Mouse (Mus musculus): ENCODE data around the gene D630045J12Rik. TPM values are rescaled to one million over a fixed set of nuclear protein-coding genes. Genes with fewer than 3 reads are reported as not detected.
A peak's percentile ranks its signal among the peaks of the same experiment; 100 is the strongest.

Gene D630045J12Rik
- polyA plus RNA-seq, 1 experiment from 2014 or later = 21.0 TPM

GRCm38 (mm10) chr6:38238382-38238781, 15.4 kb downstream of the D630045J12Rik start:
- H3K9ac ChIP-seq = no peak overlapping the region
- peaks cover 30% of the 10 kb centered on the region for H3K4me1 ChIP-seq
- H3K4me2 ChIP-seq = no peak overlapping the region
- no peaks in the 10 kb centered on the region for H3K27me3 ChIP-seq (replicated peaks)
- WGBS = 63% methylated on average over 4 of the region's 4 CpGs
- no peak for ATAC-seq (replicated peaks)
- no peaks in the 10 kb centered on the region for H3K9me3 ChIP-seq
- no peak overlapping the region for H3K4me3 ChIP-seq
- no peaks in the 10 kb centered on the region for H3K36me3 ChIP-seq (replicated peaks)
- no peak overlapping the region for H3K27ac ChIP-seq

GRCm38 (mm10) chr6:38235991-38236658, 17.7 kb downstream of the D630045J12Rik start:
- no peaks in the 10 kb centered on the region for H3K27me3 ChIP-seq (replicated peaks)
- no peak overlapping the region for H3K4me2 ChIP-seq
- no peak overlapping the region for H3K27ac ChIP-seq
- no peak overlapping the region for H3K9ac ChIP-seq
- no peaks in the 10 kb centered on the region for H3K9me3 ChIP-seq
- no peaks in the 10 kb centered on the region for H3K36me3 ChIP-seq (replicated peaks)
- no peak overlapping the region for H3K4me3 ChIP-seq
- ATAC-seq (replicated peaks) = no peak
- H3K4me1 ChIP-seq = peaks cover 24% of the 10 kb centered on the region
- WGBS = 80% methylated on average over 7 of the region's 7 CpGs

DNA sequence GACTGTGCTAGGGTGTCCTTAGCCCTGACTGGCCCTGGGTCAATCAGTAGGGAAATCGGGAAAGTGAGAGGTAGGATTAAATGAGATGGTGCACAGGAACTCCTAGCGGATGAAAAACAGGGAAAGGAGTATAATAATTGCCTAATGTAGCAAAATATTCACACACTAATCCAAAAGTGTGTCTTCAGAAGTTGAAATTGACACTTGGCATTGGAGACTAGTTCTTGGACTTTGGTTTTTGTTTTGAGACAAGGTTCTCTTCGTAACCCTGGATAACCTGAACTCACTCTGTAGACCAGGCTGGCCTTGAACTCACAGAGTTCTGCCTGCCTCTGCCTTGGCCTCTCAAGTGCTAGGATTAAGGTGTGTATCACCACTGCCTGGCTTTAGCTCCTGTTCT, 20.0 kb downstream of the D630045J12Rik start:
- ATAC-seq (replicated peaks) = no peak
- Histone ChIP-seq H3K27me3 (replicated peaks) (no peaks in the 10 kb centered on the region), H3K4me1 (peaks cover 16% of the 10 kb centered on the region), H3K9ac (no peak overlapping the region), H3K27ac (no peak overlapping the region), H3K9me3 (no peaks in the 10 kb centered on the region), H3K4me2 (no peak overlapping the region), H3K4me3 (no peak overlapping the region), H3K36me3 (replicated peaks) (no peaks in the 10 kb centered on the region)
- WGBS = 95% methylated on average over 3 of the region's 3 CpGs

DNA sequence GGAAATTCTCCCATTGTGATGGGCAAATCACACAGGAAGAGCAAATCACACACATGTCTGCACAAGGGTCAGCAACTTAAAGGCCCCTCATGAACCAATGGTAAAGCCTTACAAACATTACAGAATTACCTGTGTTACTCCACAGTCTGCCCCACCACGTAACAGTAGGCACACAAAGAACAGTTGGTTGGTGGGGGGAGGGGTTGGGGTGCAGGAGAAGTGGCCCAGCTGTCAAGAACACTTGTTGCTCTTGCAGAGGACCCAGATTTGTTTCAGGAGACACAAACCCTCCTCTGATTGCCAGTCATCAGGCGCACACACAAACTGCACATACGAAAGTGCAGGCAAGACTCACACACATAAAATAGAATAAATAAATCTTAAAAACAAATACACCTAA, 20.9 kb downstream of the D630045J12Rik start:
- H3K27me3 ChIP-seq (replicated peaks) = no peaks in the 10 kb centered on the region
- H3K4me1 ChIP-seq = peaks cover 16% of the 10 kb centered on the region
- no peak overlapping the region for H3K27ac ChIP-seq
- H3K9ac ChIP-seq = no peak overlapping the region
- H3K36me3 ChIP-seq (replicated peaks) = no peaks in the 10 kb centered on the region
- 77% methylated on average over 3 of the region's 3 CpGs for WGBS
- H3K4me2 ChIP-seq = no peak overlapping the region
- H3K4me3 ChIP-seq = no peak overlapping the region
- H3K9me3 ChIP-seq = no peaks in the 10 kb centered on the region
- no peak for ATAC-seq (replicated peaks)

- no peak overlapping the region for H3K9ac ChIP-seq
- peak; percentile 40 for ATAC-seq (replicated peaks)
- H3K27ac ChIP-seq = 0 out of 2 replicates have a peak overlapping the region, but pooled peaks have one; percentile 4
- no peaks in the 10 kb centered on the region for H3K27me3 ChIP-seq (replicated peaks)
- no peaks in the 10 kb centered on the region for H3K36me3 ChIP-seq (replicated peaks)
- 64% methylated on average over 4 of the region's 4 CpGs for WGBS
- H3K4me3 ChIP-seq = no peak overlapping the region
- H3K4me2 ChIP-seq = no peak overlapping the region
- H3K9me3 ChIP-seq = no peaks in the 10 kb centered on the region
- peaks cover 16% of the 10 kb centered on the region for H3K4me1 ChIP-seq
Measured at GRCm38 (mm10) chr6:38231994-38232393, 21.8 kb downstream of the D630045J12Rik start.

DNA sequence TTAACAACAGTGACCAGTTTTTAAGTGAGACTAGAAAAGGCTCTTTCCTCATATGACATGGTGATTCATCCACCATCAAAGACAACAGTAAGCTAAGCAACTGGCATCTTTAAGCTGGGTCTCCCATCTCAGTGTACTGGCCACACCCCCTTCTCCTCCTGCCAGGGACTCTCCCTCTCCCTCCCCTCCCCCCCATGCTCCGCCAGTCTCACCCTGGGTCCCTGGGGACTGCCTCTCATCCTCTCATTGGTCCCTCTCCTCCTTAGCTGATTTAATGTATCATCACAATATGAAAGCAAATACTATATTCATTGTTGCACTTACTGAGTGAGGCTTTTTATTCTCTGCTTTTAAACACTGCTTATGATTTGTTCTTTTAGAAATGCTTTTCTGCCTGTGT, 29.7 kb downstream of the D630045J12Rik start:
- Histone ChIP-seq H3K36me3 (replicated peaks) (no peaks in the 10 kb centered on the region), H3K4me2 (no peak overlapping the region), H3K27ac (peak overlapping the region; percentile 59), H3K9ac (no peak overlapping the region), H3K4me3 (no peak overlapping the region), H3K27me3 (replicated peaks) (no peaks in the 10 kb centered on the region), H3K9me3 (no peaks in the 10 kb centered on the region), H3K4me1 (peaks cover 22% of the 10 kb centered on the region)
- 7% methylated on average over 1 of the region's 1 CpGs for WGBS
- peak; percentile 62; the same call in 1 of the 2 replicates for ATAC-seq (replicated peaks)

- no peak overlapping the region for H3K9ac ChIP-seq
- no peaks in the 10 kb centered on the region for H3K27me3 ChIP-seq (replicated peaks)
- no peaks in the 10 kb centered on the region for H3K36me3 ChIP-seq (replicated peaks)
- H3K4me2 ChIP-seq = no peak overlapping the region
- WGBS = 81% methylated on average over 2 of the region's 2 CpGs
- H3K4me3 ChIP-seq = no peak overlapping the region
- no peaks in the 10 kb centered on the region for H3K9me3 ChIP-seq
- peaks cover 14% of the 10 kb centered on the region for H3K4me1 ChIP-seq
- ATAC-seq (replicated peaks) = 0 out of 2 replicates have a peak, but pooled peaks have one; percentile 18
- no peak overlapping the region for H3K27ac ChIP-seq
Measured at GRCm38 (mm10) chr6:38219261-38219660, 34.5 kb downstream of the D630045J12Rik start.

- no peak overlapping the region for H3K27ac ChIP-seq
- WGBS = 64% methylated on average over 14 of the region's 14 CpGs
- H3K9me3 ChIP-seq = no peaks in the 10 kb centered on the region
- no peaks in the 10 kb centered on the region for H3K36me3 ChIP-seq (replicated peaks)
- H3K4me1 ChIP-seq = peaks cover 5% of the 10 kb centered on the region; the same call in 1 of the 2 replicates
- H3K27me3 ChIP-seq (replicated peaks) = no peaks in the 10 kb centered on the region
- H3K4me2 ChIP-seq = no peak overlapping the region
- peak; percentile 45; the same call in 1 of the 2 replicates for ATAC-seq (replicated peaks)
- no peak overlapping the region for H3K9ac ChIP-seq
- H3K4me3 ChIP-seq = no peak overlapping the region
Measured at GRCm38 (mm10) chr6:38215448-38216110, 38.2 kb downstream of the D630045J12Rik start.

GRCm38 (mm10) chr6:38207621-38208020, 46.2 kb downstream of the D630045J12Rik start:
- ATAC-seq (replicated peaks) = peak; percentile 8; the same call in 1 of the 2 replicates
- Histone ChIP-seq H3K4me2 (no peak overlapping the region), H3K4me1 (peaks cover 26% of the 10 kb centered on the region), H3K27ac (peak overlapping the region; percentile 47), H3K9me3 (no peaks in the 10 kb centered on the region), H3K36me3 (replicated peaks) (no peaks in the 10 kb centered on the region), H3K9ac (no peak overlapping the region), H3K4me3 (no peak overlapping the region), H3K27me3 (replicated peaks) (no peaks in the 10 kb centered on the region)
- 31% methylated on average over 2 of the region's 2 CpGs for WGBS

DNA sequence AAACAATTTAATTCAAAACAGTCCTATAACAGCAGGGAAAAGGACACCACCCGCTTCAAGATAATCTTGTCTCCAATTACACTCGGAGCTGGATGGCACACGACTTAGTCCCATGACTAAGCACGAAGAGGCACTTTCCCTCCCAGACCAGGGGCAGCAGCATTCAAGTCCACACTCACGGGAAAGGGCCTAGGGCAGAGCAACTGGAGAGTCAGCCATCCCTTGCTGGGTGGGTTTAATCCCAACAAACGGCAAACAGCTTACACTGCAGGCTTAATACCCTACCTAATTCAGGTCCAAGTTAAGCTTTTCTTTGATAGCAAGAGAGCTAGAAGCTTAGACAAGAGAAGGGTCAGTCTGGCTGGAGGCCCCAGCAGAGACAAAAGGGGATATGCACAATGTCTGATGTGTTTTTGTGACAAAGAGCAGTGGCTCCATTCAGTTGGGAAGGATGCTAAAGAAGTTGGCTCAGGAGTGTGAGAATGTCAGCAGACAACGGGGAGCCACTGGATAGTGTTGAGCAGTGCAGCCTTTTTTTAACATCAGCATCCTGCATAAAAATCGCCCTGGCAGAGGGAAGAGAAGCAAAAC, 46.8 kb downstream of the D630045J12Rik start:
- H3K9me3 ChIP-seq = no peaks in the 10 kb centered on the region
- H3K27ac ChIP-seq = peak overlapping the region; percentile 47
- no peaks in the 10 kb centered on the region for H3K27me3 ChIP-seq (replicated peaks)
- no peak overlapping the region for H3K9ac ChIP-seq
- no peak overlapping the region for H3K4me2 ChIP-seq
- ATAC-seq (replicated peaks) = peak; percentile 58; the same call in 1 of the 2 replicates
- H3K4me1 ChIP-seq = peaks cover 26% of the 10 kb centered on the region
- H3K36me3 ChIP-seq (replicated peaks) = no peaks in the 10 kb centered on the region
- WGBS = 3% methylated on average over 8 of the region's 8 CpGs
- H3K4me3 ChIP-seq = no peak overlapping the region

- ATAC-seq (replicated peaks) = no peak
- Histone ChIP-seq H3K4me1 (peaks cover 26% of the 10 kb centered on the region), H3K9ac (no peak overlapping the region), H3K27ac (no peak overlapping the region), H3K9me3 (no peaks in the 10 kb centered on the region), H3K4me3 (no peak overlapping the region), H3K27me3 (replicated peaks) (no peaks in the 10 kb centered on the region), H3K4me2 (no peak overlapping the region), H3K36me3 (replicated peaks) (no peaks in the 10 kb centered on the region)
- 73% methylated on average over 6 of the region's 6 CpGs for WGBS
Measured at GRCm38 (mm10) chr6:38205375-38205774, 48.4 kb downstream of the D630045J12Rik start.

DNA sequence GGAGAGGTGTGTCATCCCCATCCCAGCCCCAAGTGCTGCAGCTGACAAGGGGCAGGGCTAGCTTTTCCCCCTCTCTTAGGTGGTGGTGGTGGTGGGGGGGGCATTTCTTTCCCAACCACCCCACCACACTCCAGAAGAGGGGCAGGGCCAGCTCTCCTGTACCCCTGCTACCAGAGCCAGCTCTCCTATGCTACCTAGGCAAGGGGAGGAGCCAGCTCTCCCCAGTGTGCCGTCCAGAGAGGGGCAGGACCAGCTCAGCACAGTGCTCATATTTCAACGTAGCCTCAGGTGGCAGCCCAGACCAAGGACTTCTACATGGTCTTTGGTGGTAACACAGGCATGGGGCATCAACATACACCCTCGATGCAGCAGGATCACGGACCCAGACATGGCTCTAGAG, 50.0 kb downstream of the D630045J12Rik start:
- no peaks in the 10 kb centered on the region for H3K27me3 ChIP-seq (replicated peaks)
- no peak overlapping the region for H3K4me3 ChIP-seq
- no peak overlapping the region for H3K4me2 ChIP-seq
- no peak overlapping the region for H3K27ac ChIP-seq
- H3K36me3 ChIP-seq (replicated peaks) = no peaks in the 10 kb centered on the region
- 75% methylated on average over 4 of the region's 4 CpGs for WGBS
- peaks cover 26% of the 10 kb centered on the region for H3K4me1 ChIP-seq
- 0 out of 2 replicates have a peak, but pooled peaks have one; percentile 25 for ATAC-seq (replicated peaks)
- H3K9ac ChIP-seq = no peak overlapping the region
- no peaks in the 10 kb centered on the region for H3K9me3 ChIP-seq

All from midbrain, embryonic 15.5 days (tissue).